Mouse (Mus musculus): ENCODE measurements around the gene Bicd1.
"Not testable (repeated sequence)": the region's sequence is repeated elsewhere in the genome, so short reads cannot be mapped to it uniquely, and the experiment has no call there.

Gene Bicd1

GRCm38 (mm10) chr6:149408833-149409332, at the start of gene Bicd1:
Gene Bicd1 (plus strand): TSS chr6:149408886.
- peak; percentile 50 for DNase-seq (ENCODE audit: low spot score)

DNA sequence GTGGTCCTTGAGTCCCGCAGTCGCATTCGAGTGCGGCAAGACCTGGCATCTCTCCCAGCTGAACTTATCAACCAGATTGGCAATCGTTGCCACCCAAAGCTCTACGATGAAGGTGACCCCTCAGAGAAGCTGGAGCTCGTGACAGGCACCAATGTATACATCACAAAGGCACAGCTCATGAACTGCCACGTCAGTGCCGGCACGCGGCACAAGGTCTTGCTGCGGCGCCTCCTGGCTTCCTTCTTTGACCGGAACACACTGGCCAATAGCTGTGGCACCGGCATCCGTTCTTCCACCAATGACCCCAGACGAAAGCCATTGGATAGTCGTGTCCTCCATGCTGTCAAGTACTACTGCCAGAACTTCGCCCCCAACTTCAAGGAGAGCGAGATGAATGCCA, 46.2 kb upstream of the Bicd1 start:
- DNase-seq (ENCODE audit: low spot score), result not testable (repeated sequence)

DNA sequence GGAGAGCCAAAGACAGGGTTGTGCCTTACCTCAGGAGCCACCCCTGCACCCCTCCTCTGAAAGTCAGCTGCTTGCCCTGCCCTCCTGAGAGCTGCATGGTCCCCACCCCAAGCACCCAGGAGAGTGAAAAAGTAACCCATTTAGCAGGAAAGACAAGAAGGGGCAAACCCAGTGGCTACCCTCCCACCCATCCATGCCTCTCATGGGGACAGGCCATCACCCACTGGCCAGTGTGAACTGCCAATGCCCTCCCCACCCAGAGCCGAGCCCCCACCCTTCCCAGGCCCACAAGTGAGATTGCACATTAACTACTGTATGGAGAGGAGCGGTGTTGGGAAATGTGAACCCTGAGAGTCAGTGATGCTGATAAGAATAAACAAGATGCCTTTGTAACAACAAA, 42.7 kb upstream of the Bicd1 start:
- not testable (repeated sequence) for DNase-seq (ENCODE audit: low spot score)

DNA sequence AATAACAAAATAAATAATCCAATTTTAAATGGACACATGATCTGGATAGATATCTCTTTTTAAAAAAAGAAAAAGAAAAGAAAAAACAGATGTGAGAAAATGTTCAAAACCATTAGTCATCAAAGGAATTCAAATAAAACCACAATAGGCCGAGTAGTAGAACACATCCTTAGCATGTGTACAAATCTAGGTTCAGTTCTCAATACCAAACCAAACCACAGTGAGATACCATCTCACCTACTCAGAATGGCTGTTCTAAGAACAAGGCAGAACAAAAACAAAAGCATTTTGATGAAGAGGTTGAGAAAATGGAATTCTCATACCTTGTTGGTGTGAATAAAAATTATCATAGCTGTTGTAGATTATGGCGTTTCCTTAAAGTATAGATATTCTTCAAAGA, 42.3 kb upstream of the Bicd1 start:
- no peak for DNase-seq (ENCODE audit: low spot score)

- peak; percentile 58 for DNase-seq (ENCODE audit: low spot score)
These were observed 33.7 kb upstream of the Bicd1 start for GRCm38 (mm10) chr6:149374986-149375457.

- no peak for DNase-seq (ENCODE audit: low spot score)
These were observed 25.2 kb upstream of the Bicd1 start for GRCm38 (mm10) chr6:149383531-149383930.

DNA sequence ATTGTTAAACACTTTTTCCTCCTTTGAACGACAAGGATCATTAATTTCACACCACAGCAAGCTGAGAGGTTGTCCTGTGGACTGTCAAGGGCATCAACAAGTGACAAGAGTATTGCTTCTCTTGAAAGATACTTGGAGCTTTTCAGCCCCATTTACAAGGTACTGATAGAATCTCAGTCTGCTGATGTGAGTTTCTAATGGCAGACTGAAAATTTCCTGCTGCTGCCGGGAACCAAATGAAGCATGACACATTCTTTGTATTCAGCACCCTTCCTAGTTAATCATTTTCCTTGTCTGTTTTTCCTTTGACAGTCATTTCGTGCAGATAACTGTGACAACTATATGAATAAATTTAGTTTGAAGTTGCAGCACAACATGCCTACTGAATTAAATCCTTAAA, 22.3 kb upstream of the Bicd1 start:
- DNase-seq (ENCODE audit: low spot score), result no peak

DNA sequence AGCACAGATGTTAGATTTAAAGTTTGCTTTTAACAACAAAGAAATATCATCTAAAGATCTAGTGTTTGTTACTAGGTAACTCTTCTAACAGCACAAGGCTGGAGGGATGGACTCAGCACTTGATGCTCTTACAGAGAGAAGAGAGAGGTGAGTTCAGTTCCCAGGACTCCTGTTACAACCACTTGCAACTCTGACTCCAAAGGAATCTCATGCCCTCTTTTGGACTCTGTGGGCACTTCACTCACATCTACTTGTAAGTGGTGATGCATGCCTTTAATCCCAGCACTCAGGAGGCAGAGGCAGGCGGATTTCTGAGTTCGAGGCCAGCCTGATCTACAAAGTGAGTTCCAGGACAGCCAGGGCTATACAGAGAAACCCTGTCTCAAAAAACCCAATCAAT, 19.1 kb upstream of the Bicd1 start:
- not testable (repeated sequence) for DNase-seq (ENCODE audit: low spot score)

DNA sequence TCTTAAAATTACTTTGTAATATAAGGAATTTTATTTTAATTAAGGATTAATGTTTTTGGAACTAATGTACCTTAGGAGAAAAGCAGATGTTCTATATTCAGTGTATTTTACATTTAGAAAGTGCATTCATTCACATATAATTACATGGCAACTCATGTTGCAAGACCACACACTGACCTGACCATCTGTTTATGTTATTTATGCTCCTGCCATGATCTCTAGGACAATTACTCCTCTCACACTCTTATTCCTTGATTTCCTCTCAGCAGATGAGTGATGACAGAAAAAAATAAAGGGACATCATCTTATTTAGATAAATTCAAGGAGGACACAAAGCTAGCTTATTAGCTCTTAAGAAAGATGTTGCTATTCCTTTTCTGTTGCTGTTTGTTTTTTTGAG, 9.3 kb upstream of the Bicd1 start:
- no peak for DNase-seq (ENCODE audit: low spot score)

DNA sequence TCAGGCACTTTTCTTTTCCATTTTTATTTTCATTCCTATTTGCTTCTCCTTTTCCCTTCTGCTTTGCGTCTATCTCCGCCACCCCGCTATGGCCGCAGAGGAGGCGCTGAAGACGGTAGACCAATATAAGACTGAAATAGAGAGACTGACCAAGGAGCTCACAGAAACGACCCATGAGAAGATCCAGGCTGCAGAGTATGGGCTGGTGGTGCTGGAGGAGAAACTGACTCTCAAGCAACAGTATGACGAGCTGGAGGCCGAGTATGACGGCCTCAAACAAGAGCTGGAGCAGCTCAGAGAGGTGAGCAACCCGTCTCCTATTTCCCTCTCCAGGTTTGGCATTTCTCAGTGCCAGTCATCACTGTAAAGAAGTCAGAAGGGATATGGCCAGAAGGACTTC, 655 bp downstream of the Bicd1 start:
- DNase-seq (ENCODE audit: low spot score), result no peak

GRCm38 (mm10) chr6:149409845-149410244, 1.2 kb downstream of the Bicd1 start:
- no peak for DNase-seq (ENCODE audit: low spot score)

DNA sequence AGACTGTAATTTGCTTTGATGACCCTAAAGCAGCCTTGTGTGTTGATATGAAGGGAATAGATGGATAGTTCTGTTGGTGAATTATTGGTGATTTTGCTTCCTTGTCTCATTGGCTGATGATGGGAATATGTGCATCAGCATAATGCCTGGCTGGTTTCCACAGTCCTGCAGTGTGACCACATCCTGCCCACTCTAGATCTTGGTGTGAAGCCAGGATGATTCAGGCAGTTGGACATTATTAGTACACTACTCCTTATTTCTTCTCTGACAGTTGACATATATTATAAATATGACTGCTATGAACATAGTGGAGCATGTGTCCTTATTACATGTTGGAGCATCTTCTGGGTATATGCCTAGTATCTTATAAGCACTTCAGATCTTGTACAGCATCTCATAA, 4.6 kb downstream of the Bicd1 start:
- no peak for DNase-seq (ENCODE audit: low spot score)

DNA sequence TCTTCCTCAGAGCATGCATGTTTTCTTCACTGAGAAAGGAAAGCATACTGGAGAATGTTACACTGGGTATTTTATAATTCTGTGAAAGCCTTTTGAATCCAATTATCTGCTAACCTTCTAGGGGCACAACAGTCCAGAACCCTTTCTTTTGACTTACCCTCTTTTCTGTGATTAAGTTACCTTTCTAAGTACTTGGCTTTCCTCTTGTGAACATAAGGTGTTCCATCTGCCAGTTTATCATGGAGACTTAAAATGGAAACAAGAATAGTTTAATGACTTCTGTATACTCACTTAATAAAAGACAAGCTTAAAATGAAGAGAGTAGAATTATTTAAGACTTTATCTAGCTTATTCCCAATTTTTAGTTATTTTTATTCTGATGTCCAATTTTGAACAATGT, 16.1 kb downstream of the Bicd1 start:
- DNase-seq (ENCODE audit: low spot score), result no peak

GRCm38 (mm10) chr6:149439140-149439539, 30.5 kb downstream of the Bicd1 start:
- DNase-seq (ENCODE audit: low spot score), result no peak

- no peak for DNase-seq (ENCODE audit: low spot score)
These were observed 34.2 kb downstream of the Bicd1 start for GRCm38 (mm10) chr6:149442884-149443283.

GRCm38 (mm10) chr6:149445854-149446253, 37.2 kb downstream of the Bicd1 start:
- no peak for DNase-seq (ENCODE audit: low spot score)

DNA sequence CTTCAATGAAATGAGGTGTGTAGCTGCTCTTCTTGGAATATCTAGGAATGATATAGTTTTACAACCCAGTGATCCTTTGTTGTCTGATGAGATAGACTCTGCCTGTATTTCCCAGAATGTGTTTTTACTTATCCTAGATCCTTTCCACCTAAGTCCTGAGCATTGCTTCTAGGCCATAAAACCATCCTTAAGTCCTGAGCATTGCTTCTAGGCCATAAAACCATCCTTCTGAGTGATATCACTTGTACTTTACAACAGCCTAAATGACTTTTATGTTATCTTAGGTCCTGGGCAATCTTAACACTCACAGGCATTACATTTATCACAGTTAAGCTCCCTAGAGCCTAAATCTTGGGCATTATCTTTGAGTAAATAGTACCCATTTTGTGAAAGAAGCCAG, 48.6 kb downstream of the Bicd1 start:
- DNase-seq (ENCODE audit: low spot score), result no peak

GRCm38 (mm10) chr6:149460971-149461370, 52.3 kb downstream of the Bicd1 start:
- DNase-seq (ENCODE audit: low spot score), result no peak

GRCm38 (mm10) chr6:149471477-149471876, 62.8 kb downstream of the Bicd1 start:
- DNase-seq (ENCODE audit: low spot score), result no peak

DNA sequence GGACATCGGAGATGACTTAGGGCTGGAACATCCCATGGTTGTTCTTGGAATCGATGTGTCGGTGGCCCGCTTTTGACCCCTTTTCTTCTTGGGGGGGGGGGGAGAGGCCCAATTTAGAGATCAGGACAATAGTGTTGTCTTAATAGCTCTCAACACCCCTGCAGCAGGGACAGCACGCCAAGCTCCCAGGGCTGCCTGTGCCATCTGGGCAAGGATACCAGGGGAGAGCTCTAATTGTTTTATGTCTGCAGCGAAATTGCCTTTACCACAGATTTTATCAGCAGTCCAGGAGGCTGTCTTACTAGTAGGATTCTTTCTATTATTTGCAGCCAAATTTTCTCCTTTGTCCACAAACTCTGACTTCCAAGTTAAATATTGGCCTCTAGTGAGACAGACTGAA, 63.8 kb downstream of the Bicd1 start:
- not testable (repeated sequence) for DNase-seq (ENCODE audit: low spot score)

- DNase-seq (ENCODE audit: low spot score), result not testable (repeated sequence)
These were observed 73.2 kb downstream of the Bicd1 start for GRCm38 (mm10) chr6:149481868-149482267.

DNA sequence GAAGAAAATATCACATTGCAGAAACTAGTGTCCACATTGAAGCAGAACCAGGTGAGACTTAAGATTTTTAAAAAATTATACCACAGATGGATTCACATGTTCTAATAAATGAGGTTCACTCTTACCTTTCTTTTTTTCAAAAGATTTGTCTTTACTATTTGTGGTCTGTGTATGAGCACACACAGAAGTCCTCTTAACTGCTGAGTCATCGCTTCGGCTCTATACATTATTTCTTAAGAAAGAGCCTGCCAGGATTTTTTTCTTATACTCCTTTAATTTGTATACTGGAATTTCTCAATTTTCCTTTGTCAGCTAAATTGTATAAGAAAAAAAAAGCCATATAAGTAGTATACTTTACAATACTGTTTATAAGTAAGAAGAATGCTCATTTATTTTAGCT, 86.0 kb downstream of the Bicd1 start:
- DNase-seq (ENCODE audit: low spot score), result no peak

- no peak for DNase-seq (ENCODE audit: low spot score)
These were observed 87.2 kb downstream of the Bicd1 start for GRCm38 (mm10) chr6:149495925-149496324.

DNA sequence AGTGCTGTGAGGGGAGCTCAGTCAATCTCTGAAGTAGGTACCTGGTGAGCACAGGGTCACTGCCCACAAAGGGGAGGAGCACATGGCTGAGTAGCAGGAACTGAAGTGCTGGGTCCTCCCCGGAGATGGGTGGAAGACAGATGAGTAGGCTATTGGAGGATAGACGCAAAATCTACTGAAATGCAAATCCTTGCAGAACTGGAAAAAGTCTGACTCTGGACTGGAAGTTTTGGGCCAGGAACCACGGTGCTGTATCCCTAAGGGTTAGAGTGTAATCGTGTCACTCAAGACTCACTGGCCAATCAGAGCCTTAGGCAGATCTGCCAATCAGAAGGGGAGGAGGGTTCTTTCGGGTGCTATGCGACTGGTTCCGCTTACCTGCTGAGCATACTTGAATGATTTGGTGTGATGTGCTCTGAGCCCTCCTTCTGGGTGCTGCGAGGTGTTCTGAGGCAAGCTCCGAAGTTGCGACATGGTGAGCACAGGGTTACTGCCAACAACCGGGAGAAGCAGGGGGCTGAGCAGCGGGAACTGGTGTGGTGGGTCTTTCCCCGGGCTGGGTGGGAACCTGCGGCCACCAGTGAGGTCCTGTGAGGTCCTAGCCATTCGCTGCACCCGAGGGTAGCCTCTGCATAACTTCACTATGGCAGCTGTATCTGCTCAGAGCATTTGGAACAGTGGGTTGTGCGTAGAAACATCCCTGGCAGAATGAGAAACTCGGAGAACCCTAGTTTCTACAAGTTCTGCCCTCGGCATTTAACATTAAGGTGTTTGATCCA, 157.2 kb downstream of the Bicd1 start:
- DNase-seq (ENCODE audit: low spot score), result peak; percentile 33
